Mouse (Mus musculus) myocyte (in vitro differentiated cells): ENCODE data around the gene Gng4. TPM values are rescaled to one million over a fixed set of nuclear protein-coding genes. Genes with fewer than 3 reads are reported as not detected.
A peak's percentile ranks its signal among the peaks of the same experiment; 100 is the strongest.

Source experiments
- H3K27me3 ChIP-seq: one replicate; pipeline ENCODE4 v1.6.1; 2011; ENCODE audit not compliant: control insufficient read depth, insufficient read depth, insufficient read length
- H3K36me3 ChIP-seq: one replicate; pipeline ENCODE4 v1.6.1; 2011; ENCODE audit not compliant: control insufficient read depth, insufficient read depth
- H3K4me2 ChIP-seq: one replicate; pipeline ENCODE4 v1.6.1; 2011; ENCODE audit warnings: low read depth, control low read depth
- H3K4me3 ChIP-seq: one replicate; pipeline ENCODE4 v1.5.1; 2011; ENCODE audit warnings: mild to moderate bottlenecking, control low read depth, moderate library complexity
- H3K79me2 ChIP-seq: one replicate; pipeline ENCODE4 v1.6.1; 2011; ENCODE audit not compliant: control insufficient read depth, insufficient read depth
- H3ac ChIP-seq: one replicate; pipeline ENCODE4 v1.6.1; 2011; ENCODE audit not compliant: control insufficient read depth, insufficient read length
- CEBPB ChIP-seq: IDR thresholded peaks from 2 replicates; pipeline ENCODE4 v1.6.1; 2011; ENCODE audit warnings: mild to moderate bottlenecking, moderate library complexity; ENCODE audit not compliant: poor library complexity, insufficient read depth, severe bottlenecking
- E2F4 ChIP-seq: IDR thresholded peaks from one replicate; pipeline ENCODE4 v1.6.1; 2011; ENCODE audit warnings: mild to moderate bottlenecking, control low read depth, moderate library complexity; ENCODE audit not compliant: insufficient read depth
- MAX ChIP-seq: IDR thresholded peaks from one replicate; pipeline ENCODE4 v1.6.1; 2011; ENCODE audit warnings: low read depth, mild to moderate bottlenecking, control low read depth
- MYOD1 ChIP-seq, 3 experiments: IDR thresholded peaks; one replicate each; pipeline ENCODE4 v1.6.1; 2011; ENCODE audit warnings: control low read depth in 2 of 3, low read depth in 2 of 3, mild to moderate bottlenecking in 2 of 3, moderate library complexity in 1 of 3; ENCODE audit not compliant: insufficient read length in 2 of 3, control insufficient read depth in 1 of 3
- MYOG ChIP-seq, 3 experiments: IDR thresholded peaks; one replicate each; pipeline ENCODE4 v1.6.1; 2011; ENCODE audit warnings: control low read depth in 2 of 3, low read depth in 2 of 3, mild to moderate bottlenecking in 2 of 3; ENCODE audit not compliant: insufficient read length in 2 of 3, control insufficient read depth in 1 of 3, insufficient read depth in 1 of 3
- POLR2A ChIP-seq: IDR thresholded peaks from one replicate; pipeline ENCODE4 v1.6.1; 2011; ENCODE audit warnings: low read depth, mild to moderate bottlenecking, control low read depth, moderate library complexity; ENCODE audit not compliant: insufficient read length
- POLR2AphosphoS2 ChIP-seq: IDR thresholded peaks from one replicate; pipeline ENCODE4 v1.6.1; 2011; ENCODE audit warnings: low read depth, control low read depth; ENCODE audit not compliant: insufficient read length
- REST ChIP-seq: IDR thresholded peaks from one replicate; pipeline ENCODE4 v1.6.1; 2011; ENCODE audit warnings: mild to moderate bottlenecking, control low read depth, moderate library complexity; ENCODE audit not compliant: insufficient read depth, insufficient read length
- SRF ChIP-seq: IDR thresholded peaks from one replicate; pipeline ENCODE4 v1.6.1; 2011; ENCODE audit warnings: low read depth; ENCODE audit not compliant: control insufficient read depth, insufficient read length
- TCF12 ChIP-seq: IDR thresholded peaks from one replicate; pipeline ENCODE4 v1.6.1; 2011; ENCODE audit warnings: mild to moderate bottlenecking, control low read depth; ENCODE audit not compliant: poor library complexity, insufficient read depth, severe bottlenecking
- TCF3 ChIP-seq: IDR thresholded peaks from one replicate; pipeline ENCODE4 v1.6.1; 2011; ENCODE audit warnings: low read depth, control low read depth; ENCODE audit not compliant: insufficient read length
- USF1 ChIP-seq: IDR thresholded peaks from one replicate; pipeline ENCODE4 v1.6.1; 2011; ENCODE audit warnings: low read depth, mild to moderate bottlenecking, control low read depth, moderate library complexity
- polyA plus RNA-seq: library from polyadenylated mRNA; unstranded; fragments of >200 nt; fragmentation: generic; extraction: Trizol; gene quantifications from one replicate; pipeline ENCODE4 v1.2.1, GENCODE M21; 2012; ENCODE audit warnings: missing spikeins

Gene Gng4
- polyA plus RNA-seq, 1 experiment: 0.56 TPM

DNA sequence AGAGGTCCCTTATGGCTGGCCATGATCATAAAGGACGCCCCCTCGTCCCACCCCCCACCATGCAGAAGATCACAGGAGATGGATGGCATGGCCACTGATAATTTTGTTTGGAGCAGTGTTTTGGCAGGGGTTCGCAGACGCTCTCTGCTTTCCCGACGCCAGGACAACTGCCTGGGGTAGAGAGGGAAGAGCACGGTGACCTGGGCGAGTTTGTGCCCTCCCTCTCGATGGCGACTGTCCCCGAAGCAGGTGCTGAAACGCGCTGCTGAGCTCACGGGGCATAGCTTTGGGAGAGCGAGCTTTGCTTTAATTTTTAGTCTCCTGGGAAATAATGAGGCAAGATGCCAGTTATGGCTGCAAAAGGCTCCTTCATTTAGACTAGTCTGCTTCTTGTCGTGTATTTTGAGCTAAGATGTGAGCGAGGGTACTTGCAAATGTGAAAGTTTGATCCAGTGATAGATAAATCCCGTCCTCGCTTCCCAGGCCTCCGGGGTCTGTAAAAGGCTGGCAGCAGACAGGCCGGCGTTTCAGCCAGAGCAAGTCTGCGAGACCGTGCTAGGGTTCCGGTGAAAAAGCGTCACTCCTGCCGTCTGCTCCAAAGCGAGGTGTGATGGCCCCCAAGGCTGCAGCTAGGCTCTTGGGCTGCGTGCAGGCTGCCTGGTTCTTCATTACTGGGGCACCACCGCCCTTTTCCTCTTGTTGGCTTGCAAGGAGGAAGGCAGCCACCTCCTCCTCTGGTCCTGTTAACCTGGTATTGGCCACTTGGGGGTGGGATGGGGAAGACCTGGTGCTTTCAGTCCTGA, 1.3 kb downstream of the Gng4 start:
- H3K27me3 ChIP-seq: peaks cover 15% of the 10 kb centered on the region
- no peaks in the 10 kb centered on the region for H3K79me2 ChIP-seq
- H3ac ChIP-seq: no peak overlapping the region
- no peaks in the 10 kb centered on the region for H3K36me3 ChIP-seq
- peak overlapping the region; percentile 13 for H3K4me3 ChIP-seq
- H3K4me2 ChIP-seq: peak overlapping the region; percentile 79
- TF ChIP-seq REST (peak; percentile 88), TCF3 (no peak)

DNA sequence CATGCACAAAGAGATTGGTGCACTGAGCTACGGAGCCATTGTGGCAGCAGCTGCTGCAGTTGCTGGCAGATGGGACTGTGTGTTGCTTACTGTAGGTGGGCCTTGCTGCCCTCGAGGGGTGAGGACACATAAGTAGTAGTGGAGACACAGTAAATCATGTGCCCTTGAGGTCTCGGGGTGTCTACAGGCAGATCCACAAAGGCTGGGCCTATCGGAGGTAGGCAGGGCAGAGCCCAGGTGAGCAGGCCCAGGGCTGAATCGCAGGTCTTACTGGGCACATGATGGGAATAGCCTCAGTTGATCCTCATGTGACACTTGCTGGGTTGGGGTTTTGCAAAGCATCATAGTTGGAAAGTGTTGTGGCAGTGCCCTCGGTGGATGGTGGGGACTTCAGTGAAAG, 3.1 kb downstream of the Gng4 start:
- H3K27me3 ChIP-seq: peaks cover 15% of the 10 kb centered on the region
- H3ac ChIP-seq: no peak overlapping the region
- no peaks in the 10 kb centered on the region for H3K79me2 ChIP-seq
- no peak overlapping the region for H3K4me2 ChIP-seq
- H3K4me3 ChIP-seq: no peak overlapping the region
- H3K36me3 ChIP-seq: no peaks in the 10 kb centered on the region
- TF ChIP-seq CEBPB (no peak), E2F4 (no peak), POLR2AphosphoS2 (no peak), MAX (no peak), MYOD1 (IDR thresholded peaks at IDR 0.05; ENCODE audit: control insufficient read depth in 1 of 3, insufficient read length in 2 of 3, low read depth in 2 of 3) (no peak), TCF3 (no peak), TCF12 (no peak), USF1 (no peak), REST (no peak), SRF (no peak), POLR2A (no peak), MYOG (IDR thresholded peaks at IDR 0.05; ENCODE audit: control insufficient read depth in 1 of 3, insufficient read depth in 1 of 3, insufficient read length in 2 of 3, low read depth in 2 of 3) (no peak)

DNA sequence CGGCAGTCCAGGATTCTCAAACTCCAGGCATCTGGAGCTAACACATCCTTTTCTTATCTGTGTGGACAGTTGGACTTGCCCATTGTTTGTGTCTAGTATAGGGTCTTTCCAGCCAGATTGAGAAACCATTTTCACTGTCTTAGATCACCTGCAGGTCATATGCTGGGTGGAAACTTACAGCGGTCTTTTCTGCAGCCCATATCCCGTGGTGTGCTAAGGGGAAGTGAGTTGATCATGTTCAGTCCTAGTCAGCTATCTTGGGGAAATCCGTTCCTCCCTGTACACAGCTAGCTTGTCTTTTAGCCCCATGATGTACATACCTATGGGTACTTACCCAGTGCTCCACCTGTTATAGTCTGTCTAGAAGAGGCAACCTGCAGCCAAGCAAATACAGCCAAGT, 4.2 kb downstream of the Gng4 start:
- no peaks in the 10 kb centered on the region for H3K79me2 ChIP-seq
- H3ac ChIP-seq: no peak overlapping the region
- TF ChIP-seq USF1 (no peak), MYOG (IDR thresholded peaks at IDR 0.05; ENCODE audit: control insufficient read depth in 1 of 3, insufficient read depth in 1 of 3, insufficient read length in 2 of 3, low read depth in 2 of 3) (no peak), MAX (no peak), TCF3 (no peak), CEBPB (no peak), MYOD1 (IDR thresholded peaks at IDR 0.05; ENCODE audit: control insufficient read depth in 1 of 3, insufficient read length in 2 of 3, low read depth in 2 of 3) (no peak), POLR2A (no peak), SRF (no peak), POLR2AphosphoS2 (no peak), E2F4 (no peak), REST (no peak), TCF12 (no peak)
- H3K4me2 ChIP-seq: no peak overlapping the region
- no peaks in the 10 kb centered on the region for H3K36me3 ChIP-seq
- peaks cover 15% of the 10 kb centered on the region for H3K27me3 ChIP-seq
- no peak overlapping the region for H3K4me3 ChIP-seq

DNA sequence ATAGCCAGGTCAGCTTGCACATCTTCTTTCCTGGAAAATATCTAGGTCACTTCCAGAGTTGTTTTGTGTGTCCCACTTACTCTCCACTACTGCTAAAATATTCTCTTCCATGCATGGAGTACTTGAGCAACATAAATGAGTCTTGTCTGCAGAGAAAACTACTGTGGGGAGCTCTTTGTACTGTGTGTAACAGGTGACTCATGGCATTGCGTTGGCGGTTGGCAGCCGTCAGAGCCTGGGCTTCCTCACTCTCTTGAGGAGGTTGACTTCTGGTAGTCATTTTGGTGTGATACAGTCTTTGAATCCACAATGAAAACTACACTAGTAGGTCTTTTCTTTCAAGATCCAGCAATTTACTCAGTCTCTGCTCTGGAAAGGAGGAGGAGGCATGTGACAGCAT, 8.1 kb downstream of the Gng4 start:
- no peak for TF ChIP-seq MAX
- no peak for TF ChIP-seq MYOD1 (IDR thresholded peaks at IDR 0.05; ENCODE audit: control insufficient read depth in 1 of 3, insufficient read length in 2 of 3, low read depth in 2 of 3)
- H3K36me3 ChIP-seq: no peaks in the 10 kb centered on the region
- H3K4me2 ChIP-seq: no peak overlapping the region
- H3K79me2 ChIP-seq: no peaks in the 10 kb centered on the region
- peaks cover 6% of the 10 kb centered on the region for H3K27me3 ChIP-seq
- no peak overlapping the region for H3K4me3 ChIP-seq
- no peak overlapping the region for H3ac ChIP-seq

DNA sequence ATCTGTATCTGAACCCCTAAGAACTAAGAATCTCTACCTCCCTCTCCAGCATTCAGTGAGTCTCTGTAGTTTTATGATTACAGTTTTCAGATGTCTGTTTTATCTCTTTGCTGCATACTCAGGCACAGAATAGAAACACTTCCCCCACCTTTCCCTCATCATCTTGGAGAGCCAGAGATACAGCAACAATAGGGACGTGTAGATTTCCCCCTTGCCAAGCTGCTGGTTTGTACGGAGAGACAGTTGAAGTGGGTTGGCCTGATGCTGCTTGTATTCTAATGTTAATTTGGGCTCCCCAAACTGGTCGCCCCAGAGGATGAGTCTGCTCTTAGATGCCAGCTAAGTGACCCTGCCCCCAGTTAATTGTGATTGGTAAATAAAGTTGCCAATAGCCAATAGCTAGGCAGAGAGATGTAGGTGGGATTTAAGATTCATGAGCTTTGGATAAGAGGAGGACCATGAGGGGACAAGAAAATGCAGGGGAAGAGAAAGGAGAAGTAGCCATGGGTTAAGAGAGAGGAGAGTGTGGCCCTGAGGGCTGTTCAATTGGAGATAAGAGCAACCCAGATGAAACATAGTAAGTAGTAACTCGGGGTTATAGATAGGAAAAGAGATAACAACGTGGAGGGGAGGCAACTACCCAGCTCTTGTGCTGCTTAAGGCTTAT, 11.4 kb downstream of the Gng4 start:
- no peaks in the 10 kb centered on the region for H3K36me3 ChIP-seq
- no peak overlapping the region for H3K4me3 ChIP-seq
- H3K4me2 ChIP-seq: no peak overlapping the region
- TF ChIP-seq SRF: no peak
- no peak for TF ChIP-seq MAX
- no peak for TF ChIP-seq POLR2A
- TF ChIP-seq REST: no peak
- no peak for TF ChIP-seq MYOD1 (IDR thresholded peaks at IDR 0.05; ENCODE audit: control insufficient read depth in 1 of 3, insufficient read length in 2 of 3, low read depth in 2 of 3)
- no peak for TF ChIP-seq TCF3
- TF ChIP-seq MYOG (IDR thresholded peaks at IDR 0.05; ENCODE audit: control insufficient read depth in 1 of 3, insufficient read depth in 1 of 3, insufficient read length in 2 of 3, low read depth in 2 of 3): no peak
- no peak for TF ChIP-seq TCF12
- TF ChIP-seq POLR2AphosphoS2: no peak
- TF ChIP-seq CEBPB: no peak
- no peak for TF ChIP-seq USF1
- no peak for TF ChIP-seq E2F4
- H3K79me2 ChIP-seq: no peaks in the 10 kb centered on the region
- no peak overlapping the region for H3ac ChIP-seq
- H3K27me3 ChIP-seq: no peaks in the 10 kb centered on the region
